Mouse (Mus musculus): ENCODE measurements around the gene Olfr1282.

DNA sequence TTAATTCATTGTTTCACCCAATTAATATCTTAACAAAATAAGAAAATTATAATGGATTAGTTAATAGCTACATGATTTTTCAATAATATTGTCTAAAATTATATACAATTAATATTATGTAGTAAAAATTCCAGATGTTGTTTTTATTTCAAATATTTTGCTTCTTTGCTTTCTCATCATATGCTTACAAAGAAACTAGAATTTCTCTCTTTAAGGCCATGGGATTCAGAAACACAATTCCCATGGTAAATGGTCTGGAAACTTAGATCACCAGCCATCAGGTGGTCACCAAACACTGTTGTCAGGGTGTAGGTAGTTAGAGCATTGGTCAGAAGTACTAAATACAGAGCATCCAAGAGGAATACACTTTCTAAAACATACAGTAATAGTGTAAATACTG is 46.0 kb downstream of the Olfr1282 start, which contains the start of gene Olfr1278:
- TF ChIP-seq CTCF (IDR thresholded peaks at IDR 0.05; ENCODE audit: low read depth) (no peak), EP300 (optimal IDR thresholded peaks at IDR 0.05) (no peak)
